Mouse (Mus musculus): Measurements from ENCODE around the gene Nhlrc1.

Gene Nhlrc1

GRCm38 (mm10) chr13:47013740-47014139 lies 910 bp downstream of the Nhlrc1 start:
- DNase-seq (ENCODE audit: low spot score in 2 of 2) = no peak

GRCm38 (mm10) chr13:47001590-47001989 lies 13.1 kb downstream of the Nhlrc1 start:
- no peak for DNase-seq (ENCODE audit: low spot score in 2 of 2)

GRCm38 (mm10) chr13:46999498-46999897 lies 15.2 kb downstream of the Nhlrc1 start:
- no peak for DNase-seq (ENCODE audit: low spot score in 2 of 2)

GRCm38 (mm10) chr13:46997355-46997754 lies 17.3 kb downstream of the Nhlrc1 start:
- no peak for DNase-seq (ENCODE audit: low spot score in 2 of 2)

- DNase-seq (ENCODE audit: low spot score in 2 of 2) = no peak
Measured at GRCm38 (mm10) chr13:46993274-46993551, 21.4 kb downstream of the Nhlrc1 start.

- DNase-seq (ENCODE audit: low spot score in 2 of 2) = no peak
Measured at GRCm38 (mm10) chr13:46992516-46993273, 22.0 kb downstream of the Nhlrc1 start.

- DNase-seq (ENCODE audit: low spot score in 2 of 2) = no peak
Measured at GRCm38 (mm10) chr13:46990376-46991011, 24.2 kb downstream of the Nhlrc1 start.

GRCm38 (mm10) chr13:46987941-46988340 lies 26.7 kb downstream of the Nhlrc1 start:
- no peak for DNase-seq (ENCODE audit: low spot score in 2 of 2)

- no peak for DNase-seq (ENCODE audit: low spot score in 2 of 2)
Measured at GRCm38 (mm10) chr13:46986208-46986607, 28.4 kb downstream of the Nhlrc1 start.

- no peak for DNase-seq (ENCODE audit: low spot score in 2 of 2)
Measured at GRCm38 (mm10) chr13:46983878-46984277, 30.8 kb downstream of the Nhlrc1 start.

GRCm38 (mm10) chr13:46979836-46980490 lies 34.7 kb downstream of the Nhlrc1 start:
- DNase-seq (ENCODE audit: low spot score in 2 of 2) = no peak

- DNase-seq (ENCODE audit: low spot score in 2 of 2) = no peak
Measured at GRCm38 (mm10) chr13:46976532-46976931, 38.1 kb downstream of the Nhlrc1 start.

GRCm38 (mm10) chr13:46975930-46976329 lies 38.7 kb downstream of the Nhlrc1 start:
- DNase-seq (ENCODE audit: low spot score in 2 of 2) = no peak

GRCm38 (mm10) chr13:46975031-46975551 lies 39.6 kb downstream of the Nhlrc1 start:
- no peak for DNase-seq (ENCODE audit: low spot score in 2 of 2)

GRCm38 (mm10) chr13:46970286-46970945 lies 44.2 kb downstream of the Nhlrc1 start:
- no peak for DNase-seq (ENCODE audit: low spot score in 2 of 2)

- DNase-seq (ENCODE audit: low spot score in 2 of 2) = no peak
Measured at GRCm38 (mm10) chr13:46968626-46969025, 46.0 kb downstream of the Nhlrc1 start.

- no peak for DNase-seq (ENCODE audit: low spot score in 2 of 2)
Measured at GRCm38 (mm10) chr13:46967308-46967707, 47.3 kb downstream of the Nhlrc1 start.
